Mouse (Mus musculus) mature B cell (primary cell): Measurements from ENCODE around the gene Cped1.

Source experiments
- in situ Hi-C: fragments of 300-500 bp; cut with MboI; formaldehyde crosslinking; loops from 2 replicates; pipeline ENCODE4 v1.14.3; 2019

Gene Cped1

GRCm38 (mm10) chr6:22078686-22079264 is 93.1 kb downstream of the Cped1 start:
- in situ Hi-C loops = no loop called here

- in situ Hi-C loops = no loop called here
These were observed 100.3 kb downstream of the Cped1 start for GRCm38 (mm10) chr6:22086056-22086455.

- in situ Hi-C loops = no loop called here
These were observed 102.8 kb downstream of the Cped1 start for GRCm38 (mm10) chr6:22088346-22089064.

- in situ Hi-C loops = no loop called here
These were observed 106.1 kb downstream of the Cped1 start for GRCm38 (mm10) chr6:22091773-22092172.

GRCm38 (mm10) chr6:22093792-22094191 is 108.1 kb downstream of the Cped1 start:
- in situ Hi-C loops = no loop called here

- in situ Hi-C loops = no loop called here
These were observed 112.0 kb downstream of the Cped1 start for GRCm38 (mm10) chr6:22097709-22098108.

GRCm38 (mm10) chr6:22099832-22100231 is 114.1 kb downstream of the Cped1 start:
- in situ Hi-C loops = loop anchor here (25.0 kb wide), 1 partner anchor 412 kb away; no protein-coding TSS in a partner anchor

- in situ Hi-C loops = loop anchor here (25.0 kb wide), 1 partner anchor 410 kb away; no protein-coding TSS in a partner anchor
These were observed 116.2 kb downstream of the Cped1 start for GRCm38 (mm10) chr6:22101939-22102338.

GRCm38 (mm10) chr6:22102752-22103151 is 117.0 kb downstream of the Cped1 start:
- in situ Hi-C loops = loop anchor here (25.0 kb wide), 1 partner anchor 410 kb away; no protein-coding TSS in a partner anchor

GRCm38 (mm10) chr6:22103713-22104112 is 118.0 kb downstream of the Cped1 start:
- in situ Hi-C loops = loop anchor here (25.0 kb wide), 1 partner anchor 409 kb away; no protein-coding TSS in a partner anchor

- in situ Hi-C loops = loop anchor here (25.0 kb wide), 1 partner anchor 408 kb away; no protein-coding TSS in a partner anchor
These were observed 118.5 kb downstream of the Cped1 start for GRCm38 (mm10) chr6:22104211-22104610.

GRCm38 (mm10) chr6:22114079-22114478 is 128.4 kb downstream of the Cped1 start:
- in situ Hi-C loops = loop anchor here (25.0 kb wide), 1 partner anchor 398 kb away; no protein-coding TSS in a partner anchor

- in situ Hi-C loops = loop anchor here (25.0 kb wide), 1 partner anchor 396 kb away; no protein-coding TSS in a partner anchor
These were observed 131.0 kb downstream of the Cped1 start for GRCm38 (mm10) chr6:22116679-22117078.

GRCm38 (mm10) chr6:22122080-22122479 is 136.4 kb downstream of the Cped1 start:
- in situ Hi-C loops = loop anchor here (25.0 kb wide), 1 partner anchor 390 kb away; no protein-coding TSS in a partner anchor

- in situ Hi-C loops = loop anchor here (25.0 kb wide), 1 partner anchor 390 kb away; no protein-coding TSS in a partner anchor
These were observed 137.0 kb downstream of the Cped1 start for GRCm38 (mm10) chr6:22122693-22123092.

GRCm38 (mm10) chr6:22123332-22123731 is 137.6 kb downstream of the Cped1 start:
- in situ Hi-C loops = loop anchor here (25.0 kb wide), 1 partner anchor 389 kb away; no protein-coding TSS in a partner anchor

- in situ Hi-C loops = loop anchor here (25.0 kb wide), 1 partner anchor 388 kb away; no protein-coding TSS in a partner anchor
These were observed 139.0 kb downstream of the Cped1 start for GRCm38 (mm10) chr6:22124575-22125330.

- in situ Hi-C loops = no loop called here
These were observed 149.4 kb downstream of the Cped1 start for GRCm38 (mm10) chr6:22135038-22135631.

- in situ Hi-C loops = no loop called here
These were observed 151.1 kb downstream of the Cped1 start for GRCm38 (mm10) chr6:22136805-22137204.

- in situ Hi-C loops = no loop called here
These were observed 155.1 kb downstream of the Cped1 start for GRCm38 (mm10) chr6:22140786-22141185.

- in situ Hi-C loops = no loop called here
These were observed 161.5 kb downstream of the Cped1 start for GRCm38 (mm10) chr6:22147236-22147635.
